Mouse (Mus musculus): ENCODE data around the gene B3gnt8.

DNA sequence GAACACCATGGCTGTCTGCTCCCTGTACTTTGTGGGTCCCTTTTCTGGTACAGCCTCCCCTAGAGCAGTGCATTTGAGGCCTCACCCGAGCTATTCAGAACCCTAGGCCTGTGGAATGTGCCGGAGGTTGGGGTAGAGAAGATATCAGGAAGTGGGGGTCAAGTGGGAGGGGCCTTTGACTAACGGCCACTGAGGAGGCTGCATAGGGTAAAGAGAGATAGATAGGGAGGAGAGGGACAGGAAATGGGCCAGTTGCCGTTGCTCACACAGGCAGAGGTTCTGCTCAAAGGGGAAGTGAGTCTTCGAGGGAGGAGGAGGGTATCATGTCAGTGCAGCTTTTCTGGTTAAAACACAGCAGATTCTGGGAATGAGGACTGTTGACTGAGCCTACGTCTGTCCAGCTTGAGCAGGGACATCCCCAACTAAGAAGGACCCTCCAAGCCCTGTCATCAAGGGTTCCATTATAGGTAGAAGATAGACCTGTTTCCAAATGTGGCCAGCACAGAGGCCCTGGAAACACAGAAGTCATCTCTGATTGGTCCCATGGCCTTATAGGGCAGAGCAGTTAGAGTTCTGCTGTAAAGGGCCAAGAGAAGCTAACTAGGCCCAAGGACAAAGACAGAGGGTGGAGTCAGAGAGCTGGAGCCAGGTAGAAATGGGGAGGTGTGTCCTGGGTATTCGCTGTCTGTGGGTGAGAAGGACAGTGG, 57.2 kb downstream of the B3gnt8 start:
- no peak for TF ChIP-seq CTCF (IDR thresholded peaks at IDR 0.05; ENCODE audit: borderline replicate concordance, control insufficient read depth, extremely low read depth, insufficient read depth, low read length, poor library complexity)
- TF ChIP-seq POLR2A (IDR thresholded peaks at IDR 0.05; ENCODE audit: control insufficient read depth, extremely low read depth, insufficient read depth, low read length, poor library complexity): no peak

Measured in thymus, adult 2 months (tissue).